In genomic region chr2:135658486-135659390, GRCm38 (mm10) we compare ENCODE assay signal across 8 mouse cellular contexts. TPM values are rescaled to one million over a fixed set of nuclear protein-coding genes. Genes with fewer than 3 reads are reported as not detected.
DNase-seq lines count a peak whose midpoint lies in the region; ATAC-seq and TF ChIP-seq lines count a peak whose summit lies in the region.

Gene Plcb4 (plus strand): TSS chr2:135659011.

- peak within 1 kb of the TSS; percentile 97 for H3K27ac ChIP-seq in ES-E14 (ENCODE audit: insufficient read depth, low read depth, low read length, poor library complexity, severe bottlenecking)
- H3K27ac ChIP-seq in liver, postnatal 0 days (ENCODE audit: low read depth) = peak within 1 kb of the TSS; percentile 94
- peak within 1 kb of the TSS; percentile 96 for H3K27ac ChIP-seq in neural tube, embryonic 12.5 days
- H3K27ac ChIP-seq in stomach, embryonic 16.5 days (ENCODE audit: low read length) = peak within 1 kb of the TSS; percentile 89

- peak within 1 kb of the TSS; percentile 76 for H3K4me2 ChIP-seq in liver, postnatal 0 days (ENCODE audit: low read depth, low read length)
- peak within 1 kb of the TSS; percentile 68 for H3K4me2 ChIP-seq in neural tube, embryonic 12.5 days (replicated peaks)
- peak within 1 kb of the TSS; percentile 80 for H3K4me2 ChIP-seq in stomach, embryonic 16.5 days (ENCODE audit: low read depth, low read length)

- in situ Hi-C loops in ES-E14 (cut with MboI; ENCODE audit: low sequenced_read_pairs in 2 of 2, unreplicated experiment in 2 of 2) = no loop called here

- DNase-seq in ES-E14 (ENCODE audit: low read depth, low spot score) = peak; percentile 71
- peak; percentile 92 to 94 for DNase-seq in cerebellum, adult 18-20 months
- peak; percentile 88 for DNase-seq in forelimb bud, embryonic 11.5 days (ENCODE audit: low read depth, low spot score)
- DNase-seq in heart, postnatal 36 days = peak; percentile 85 to 88
- peak; percentile 67 for DNase-seq in layer of hippocampus, adult 11-12 months (ENCODE audit: low spot score)
- peak; percentile 82 for DNase-seq in liver, postnatal 0 days

- no peaks in the 10 kb centered on the region for H3K27me3 ChIP-seq in liver, postnatal 0 days (ENCODE audit: insufficient read depth, low read length)
- H3K27me3 ChIP-seq in neural tube, embryonic 12.5 days (replicated peaks) = no peaks in the 10 kb centered on the region
- no peaks in the 10 kb centered on the region for H3K27me3 ChIP-seq in stomach, embryonic 16.5 days (ENCODE audit: control insufficient read depth, insufficient read depth, low read length)

- under 1% methylated on average over 48 of the region's 71 CpGs for WGBS in liver, postnatal 0 days (ENCODE audit: insufficient replicate concordance)
- under 1% methylated on average over 53 of the region's 71 CpGs for WGBS in neural tube, embryonic 12.5 days
- under 1% methylated on average over 71 of the region's 71 CpGs for WGBS in stomach, embryonic 16.5 days

- H3K9ac ChIP-seq in ES-E14 (ENCODE audit: insufficient read depth, low read depth, low read length, poor library complexity, severe bottlenecking) = peak within 1 kb of the TSS; percentile 97
- H3K9ac ChIP-seq in liver, postnatal 0 days (replicated peaks) = peak within 1 kb of the TSS; percentile 80
- H3K9ac ChIP-seq in neural tube, embryonic 12.5 days = peak within 1 kb of the TSS; percentile 90
- peak within 1 kb of the TSS; percentile 97 for H3K9ac ChIP-seq in stomach, embryonic 16.5 days (ENCODE audit: low read length)

- TF ChIP-seq CTCF in liver, postnatal 0 days (IDR thresholded peaks at IDR 0.05; ENCODE audit: low read depth) = no peak

- H3K36me3 ChIP-seq in ES-E14 (ENCODE audit: control insufficient read depth, insufficient read depth, low read length, poor library complexity, severe bottlenecking) = no peaks in the 10 kb centered on the region
- H3K36me3 ChIP-seq in liver, postnatal 0 days (replicated peaks; ENCODE audit: insufficient read depth, low read length) = no peaks in the 10 kb centered on the region
- no peaks in the 10 kb centered on the region for H3K36me3 ChIP-seq in neural tube, embryonic 12.5 days
- H3K36me3 ChIP-seq in stomach, embryonic 16.5 days (ENCODE audit: control insufficient read depth, insufficient read depth, low read length) = no peaks in the 10 kb centered on the region

- peaks cover 1 to 2% of the 10 kb centered on the region in 2 experiments; a peak in 1 of 4 replicates for H3K4me1 ChIP-seq in ES-E14 (ENCODE audit: control insufficient read depth in 2 of 2, insufficient read depth in 2 of 2, low read length in 2 of 2, poor library complexity in 1 of 2)
- H3K4me1 ChIP-seq in liver, postnatal 0 days (ENCODE audit: insufficient read depth) = no peaks in the 10 kb centered on the region
- no peaks in the 10 kb centered on the region for H3K4me1 ChIP-seq in neural tube, embryonic 12.5 days
- no peaks in the 10 kb centered on the region for H3K4me1 ChIP-seq in stomach, embryonic 16.5 days (ENCODE audit: control insufficient read depth, insufficient read depth, low read length)

- H3K4me3 ChIP-seq in ES-E14 (ENCODE audit: insufficient read depth in 1 of 2, low read depth in 1 of 2, low read length in 2 of 2, poor library complexity in 1 of 2, severe bottlenecking in 1 of 2) = peak within 1 kb of the TSS; percentile 64 to 99
- H3K4me3 ChIP-seq in liver, postnatal 0 days (ENCODE audit: low read depth, low read length) = peak within 1 kb of the TSS; percentile 77
- peak within 1 kb of the TSS; percentile 80 for H3K4me3 ChIP-seq in neural tube, embryonic 12.5 days
- H3K4me3 ChIP-seq in stomach, embryonic 16.5 days (replicated peaks; ENCODE audit: low read length) = peak within 1 kb of the TSS; percentile 69

- intact Hi-C loops in heart, postnatal 36 days (cut with DNase I) = loop anchor here (1.0 to 5.0 kb wide), 5 partner anchors 34 to 271 kb away; no protein-coding TSS in a partner anchor

- ATAC-seq in liver, postnatal 0 days = peak; percentile 85
- peak; percentile 95 for ATAC-seq in neural tube, embryonic 12.5 days (ENCODE audit: low FRiP score, low read depth)
- ATAC-seq in stomach, embryonic 16.5 days (ENCODE audit: insufficient read depth, low FRiP score) = peak; percentile 89

- TF ChIP-seq EP300 in liver, postnatal 0 days (IDR thresholded peaks at IDR 0.05; ENCODE audit: low read depth) = no peak

- H3K9me3 ChIP-seq in ES-E14 (ENCODE audit: control insufficient read depth, insufficient read depth, low read depth, low read length) = no peaks in the 10 kb centered on the region
- H3K9me3 ChIP-seq in liver, postnatal 0 days (ENCODE audit: low read length) = no peaks in the 10 kb centered on the region
- no peaks in the 10 kb centered on the region for H3K9me3 ChIP-seq in neural tube, embryonic 12.5 days
- no peaks in the 10 kb centered on the region for H3K9me3 ChIP-seq in stomach, embryonic 16.5 days (replicated peaks; ENCODE audit: control insufficient read depth, low read length)

TF ChIP-seq in ES-E14, 5 proteins besides CTCF, POLR2A, EP300 and RAD21:
- peak; percentile 72; the same call in 1 of the 2 replicates for TF ChIP-seq HCFC1 (IDR thresholded peaks at IDR 0.05; ENCODE audit: borderline replicate concordance, insufficient read depth, low read length)
- no peak for TF ChIP-seq ZNF384 (IDR thresholded peaks at IDR 0.05; ENCODE audit: low read depth, low read length)

RNA-seq across cellular contexts. Expression of gene Plcb4, which starts in this region (rescaled TPM):
- total RNA-seq in ES-E14 (2012; rRNA removed) = 24.0 and 31.6 TPM in 2 replicates
- total RNA-seq in heart, postnatal 36 days (2021) = 10 to 100 TPM; 57.1 to 79.8 TPM
- polyA plus RNA-seq in liver, postnatal 0 days (2015; fragmentation: Nextera tagmentation; extraction: Ambion mirVana) = 2.3 and 2.8 TPM in 2 replicates
- polyA plus RNA-seq in neural tube, embryonic 12.5 days (2016; fragmentation: Nextera tagmentation; extraction: Ambion mirVana) = 32.8 and 35.4 TPM in 2 replicates
- polyA plus RNA-seq in stomach, embryonic 16.5 days (2015; fragmentation: Nextera tagmentation; extraction: Ambion mirVana) = 22.2 and 25.3 TPM in 2 replicates

Comparison
In these comparisons a context has a peak if more than half of its experiments do, and no peak if none do; other contexts are left out.
1. Peak in every context shown above with its lines: DNase-seq, ATAC-seq, H3K4me3 ChIP-seq and H3K27ac ChIP-seq.